Mouse (Mus musculus) embryo, embryonic 11 days (tissue): ENCODE results near the gene Ciao2a.

Experiments used
- DNase-seq: peaks from one replicate; pipeline ENCODE4 v3.0.0-alpha.2; 2015

Ciao2a gene

DNA sequence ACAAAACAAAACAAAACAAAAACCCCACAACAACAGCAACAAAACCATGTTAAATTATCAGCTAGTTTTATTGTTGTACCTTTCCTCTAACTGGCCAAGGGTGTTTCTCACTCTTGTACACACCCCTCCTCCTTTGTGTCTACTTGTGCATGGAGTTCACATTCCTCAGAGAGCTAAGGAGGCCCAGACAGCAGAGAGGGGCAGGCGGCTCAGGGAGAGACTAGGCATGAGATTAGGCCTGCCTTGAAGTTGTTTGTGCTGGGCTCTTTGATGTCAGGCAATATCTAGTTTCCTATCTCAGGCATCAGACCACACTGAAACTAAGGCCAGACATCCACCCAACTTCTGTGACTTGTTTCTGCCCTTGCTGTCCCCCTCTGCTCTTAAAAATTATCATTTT is 41.8 kb downstream of the Ciao2a start:
- peak; percentile 31 for DNase-seq

DNA sequence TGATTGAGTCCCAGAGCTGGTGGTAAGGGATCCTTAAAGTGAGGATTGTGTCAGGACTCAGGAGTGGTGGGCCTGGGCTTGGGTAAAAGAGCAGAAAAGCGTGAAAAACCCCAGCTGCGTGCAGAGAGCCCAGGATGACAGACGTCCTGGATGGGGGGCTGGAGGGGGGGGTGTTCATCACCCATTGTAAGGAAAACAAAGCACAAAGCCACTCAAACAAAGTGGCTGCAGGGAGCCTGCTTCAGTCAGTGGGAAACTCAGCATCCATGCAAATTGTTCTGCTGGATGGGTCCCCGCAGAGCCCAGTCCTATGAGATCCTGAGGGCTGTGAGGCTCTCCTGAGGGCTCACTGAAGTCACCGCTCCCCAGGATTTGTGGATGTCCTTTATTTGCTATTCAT is 44.1 kb downstream of the Ciao2a start:
- DNase-seq: peak; percentile 63

DNA sequence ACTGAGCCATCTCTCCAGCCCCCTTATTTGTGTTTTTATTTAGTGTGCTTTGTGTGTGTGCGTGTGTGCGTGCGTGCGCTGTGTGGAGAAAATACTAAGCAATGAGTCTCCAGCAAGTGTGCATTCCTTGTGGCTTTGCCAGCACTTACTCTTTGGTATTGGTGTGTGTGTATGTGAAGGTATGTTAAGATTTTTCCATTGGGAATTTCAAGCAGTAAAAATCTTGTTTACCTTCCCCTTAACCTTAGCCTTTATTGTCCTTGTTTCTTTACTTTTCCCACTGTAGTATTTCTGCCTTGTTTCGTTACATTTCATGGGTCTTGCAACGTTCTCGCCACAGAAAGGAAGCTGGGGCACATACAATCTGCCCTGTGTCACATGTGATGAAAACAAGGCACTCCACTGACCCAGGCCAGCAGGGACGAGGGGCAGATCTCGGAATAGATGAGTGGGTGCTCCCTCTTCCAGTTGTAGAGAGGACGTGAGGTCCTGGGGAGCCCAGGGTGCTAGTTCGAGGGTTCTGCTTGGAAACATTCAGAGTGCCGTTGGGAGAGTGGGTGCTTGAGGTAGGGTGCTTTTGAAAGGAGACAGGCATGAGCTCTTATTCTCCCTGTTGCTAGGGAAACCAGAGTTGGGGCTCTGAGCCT is 45.0 kb downstream of the Ciao2a start:
- DNase-seq: no peak

DNA sequence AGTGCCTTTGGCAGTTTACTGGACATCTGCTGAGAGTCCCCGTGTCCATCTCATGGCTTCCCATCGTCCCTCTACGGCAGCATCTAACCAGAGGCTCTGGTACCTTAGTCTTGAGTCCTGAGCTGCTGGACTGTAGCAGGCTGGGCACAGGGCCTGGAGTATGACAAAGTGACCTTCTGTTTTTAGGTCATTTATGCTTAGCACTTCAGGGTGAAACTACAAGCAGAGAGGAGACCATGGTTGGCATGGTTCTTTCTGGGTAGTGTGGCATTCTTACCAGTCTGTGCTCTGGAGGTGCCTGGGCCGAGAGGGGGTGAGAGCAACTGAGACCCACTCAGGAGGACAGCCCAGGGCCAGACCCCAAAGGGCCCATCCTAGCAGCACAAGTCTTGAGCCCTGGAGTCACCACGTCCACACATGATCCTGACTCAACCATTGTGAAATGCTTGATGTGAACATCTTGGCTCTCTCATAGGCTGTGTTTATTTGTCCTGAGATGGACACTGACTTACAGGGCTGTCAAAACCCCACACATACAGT is 47.0 kb downstream of the Ciao2a start:
- DNase-seq: no peak

DNA sequence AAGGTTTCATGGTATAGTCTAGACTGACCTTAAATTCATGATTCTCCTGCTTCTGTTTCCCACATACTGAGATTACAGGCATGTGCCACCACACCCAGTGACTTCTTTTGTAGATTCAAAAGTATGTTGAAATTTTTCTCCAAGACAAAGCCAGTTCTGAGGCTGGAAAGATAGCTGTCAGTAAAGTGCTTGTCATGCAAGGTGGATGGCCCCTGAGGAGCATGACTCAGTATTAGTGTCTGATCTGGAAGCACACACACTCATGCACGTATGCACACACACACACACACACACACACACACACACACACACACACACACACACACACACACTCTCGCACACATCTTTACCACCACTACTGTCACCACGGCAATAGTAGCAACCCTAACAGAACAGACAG is 48.6 kb downstream of the Ciao2a start:
- DNase-seq: no peak

DNA sequence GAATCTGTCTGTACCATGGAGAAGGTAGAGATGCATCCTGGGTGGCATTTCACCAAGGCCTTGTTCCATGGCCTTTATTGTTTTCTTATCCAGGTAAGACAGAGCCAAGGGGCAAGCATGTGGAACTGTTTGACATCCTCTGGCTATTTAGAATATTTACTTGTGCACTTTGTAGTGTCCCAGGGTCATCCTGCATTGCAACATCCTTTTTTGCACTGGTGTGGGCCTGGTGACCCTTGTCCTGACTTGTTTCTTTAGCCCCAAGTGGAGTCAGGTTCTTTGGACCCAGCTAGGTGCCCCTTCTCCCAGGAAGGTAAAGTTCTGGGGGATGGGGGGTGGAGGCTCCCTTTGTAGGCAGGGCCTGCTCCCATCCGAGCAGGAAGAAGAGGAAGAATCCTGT is 51.6 kb downstream of the Ciao2a start:
- no peak for DNase-seq

DNA sequence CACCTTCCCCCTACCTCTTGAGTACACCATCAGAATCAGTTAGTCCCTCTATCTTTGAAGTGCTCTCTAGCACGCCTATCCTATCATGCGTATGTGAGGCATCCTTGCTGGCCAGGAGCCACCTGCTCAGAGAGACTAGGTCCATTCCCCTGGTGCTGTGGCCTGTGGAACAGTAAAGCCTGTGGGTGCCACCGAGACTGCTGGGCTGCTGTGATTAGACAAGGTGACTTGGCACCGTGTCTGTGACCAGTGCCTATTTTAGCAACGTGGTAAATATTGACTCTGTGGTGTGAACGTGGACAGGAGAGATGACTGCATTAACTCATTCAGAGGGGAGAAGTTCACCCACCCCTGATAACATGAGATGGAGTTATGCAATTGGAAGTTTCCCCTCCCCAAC is 53.4 kb downstream of the Ciao2a start:
- no peak for DNase-seq

DNA sequence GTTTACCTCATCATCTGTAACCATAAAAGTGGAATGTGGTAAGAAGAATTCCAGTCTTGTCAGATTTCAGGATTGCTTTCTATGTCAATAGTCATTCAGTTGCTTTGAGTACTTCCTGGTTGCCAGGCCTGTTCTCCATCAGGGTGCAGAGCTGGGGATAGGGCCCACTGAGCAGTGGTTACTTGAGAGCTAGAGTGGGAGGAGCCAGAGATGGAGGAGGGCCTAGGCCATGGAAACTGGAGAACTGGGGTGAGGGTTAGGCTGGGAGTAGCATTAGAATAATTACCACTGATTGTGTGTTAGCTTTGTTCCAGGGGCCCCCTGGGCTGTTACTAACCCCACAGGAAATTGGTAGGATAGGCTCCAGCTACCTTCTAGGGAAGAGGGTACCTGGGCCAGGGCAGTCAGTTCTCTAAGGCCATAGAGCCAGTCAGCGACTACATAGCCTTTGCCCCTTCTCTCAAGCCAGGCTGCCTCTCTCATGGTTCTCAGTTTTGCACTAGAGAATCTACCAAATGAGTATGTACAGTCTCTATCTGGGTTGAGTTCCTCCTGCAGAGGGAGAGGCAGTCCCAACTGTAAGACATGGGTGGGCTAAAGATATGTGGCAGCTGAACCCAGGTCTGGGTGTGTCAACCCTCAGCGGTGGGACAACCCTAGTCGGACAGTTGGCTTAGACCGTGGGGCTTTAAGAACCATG is 54.9 kb downstream of the Ciao2a start:
- peak; percentile 42 for DNase-seq

DNA sequence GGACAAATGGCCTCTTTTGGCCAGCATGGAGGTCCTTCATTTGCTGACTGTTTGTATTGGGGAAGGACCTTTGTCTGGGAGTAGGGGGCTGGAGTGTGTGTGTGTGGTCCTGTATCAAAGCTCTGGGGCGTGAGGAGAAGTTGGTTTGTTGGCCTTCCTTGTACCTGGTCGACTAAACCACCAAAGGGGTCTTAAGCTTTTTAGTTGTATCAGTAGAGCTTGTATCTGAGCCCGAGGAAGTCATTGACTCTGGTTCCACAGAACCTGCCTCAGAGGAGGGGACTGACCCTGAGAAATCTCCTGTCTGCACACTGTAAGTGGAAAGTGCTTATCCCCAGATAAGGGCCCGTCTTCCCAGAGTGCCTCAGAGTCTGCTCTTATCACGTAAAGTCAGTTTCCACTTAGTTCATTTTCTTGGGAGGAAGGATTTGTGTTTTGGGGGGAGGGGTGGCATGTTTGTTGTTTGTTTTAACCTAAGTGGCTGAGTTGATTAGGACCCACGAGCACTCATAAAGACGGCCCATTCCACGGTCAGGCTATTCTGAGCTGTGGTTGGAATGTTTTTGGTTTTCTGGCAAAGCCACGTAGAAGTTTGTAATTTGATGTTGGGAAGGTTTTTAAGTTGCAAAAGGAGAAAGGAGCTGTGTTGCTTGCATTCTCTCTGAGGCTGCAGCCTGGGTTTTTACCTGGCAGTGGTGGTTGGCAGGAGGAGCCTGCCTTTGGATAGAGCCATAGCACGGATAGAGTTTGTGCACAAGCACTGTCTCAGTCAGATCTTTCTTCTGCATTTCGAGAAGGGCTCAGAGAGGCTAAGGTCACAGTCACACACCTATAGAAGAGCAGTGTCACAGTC is 55.6 kb downstream of the Ciao2a start:
- DNase-seq: no peak

DNA sequence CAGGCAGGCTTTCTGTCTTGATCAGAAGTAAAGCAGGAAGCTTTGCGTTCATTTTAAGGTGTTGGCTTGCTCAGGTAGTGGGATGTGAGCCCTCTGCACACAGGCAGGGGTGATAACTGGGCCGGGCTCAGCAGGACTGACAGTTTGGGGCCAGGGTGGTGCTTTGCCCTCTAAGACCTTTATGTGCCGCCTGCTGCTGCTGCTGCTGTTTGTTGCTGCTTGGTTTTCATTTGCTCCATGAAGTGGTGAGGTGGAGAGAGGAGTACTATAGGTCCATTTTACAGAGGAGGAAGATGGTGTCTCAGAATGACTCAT is 56.2 kb downstream of the Ciao2a start:
- no peak for DNase-seq

DNA sequence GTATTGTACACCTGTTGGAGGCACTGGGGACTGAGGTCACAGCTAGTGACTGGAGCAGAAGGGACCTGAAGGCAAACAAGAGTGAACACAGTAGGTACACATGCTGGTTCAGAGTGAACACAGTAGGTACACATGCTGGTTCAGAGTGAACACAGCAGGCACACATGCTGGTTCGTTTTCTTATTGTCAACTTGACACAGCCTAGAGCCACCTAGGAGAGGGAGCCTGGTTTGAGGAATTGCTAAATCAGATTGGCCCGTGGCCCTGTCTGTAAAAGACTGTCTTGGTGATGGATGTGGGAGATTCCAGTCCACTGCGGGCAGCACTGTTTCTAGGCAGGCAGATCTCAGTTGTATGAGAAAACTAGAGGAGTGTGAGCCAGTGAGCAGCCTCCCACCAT is 56.6 kb downstream of the Ciao2a start:
- no peak for DNase-seq

DNA sequence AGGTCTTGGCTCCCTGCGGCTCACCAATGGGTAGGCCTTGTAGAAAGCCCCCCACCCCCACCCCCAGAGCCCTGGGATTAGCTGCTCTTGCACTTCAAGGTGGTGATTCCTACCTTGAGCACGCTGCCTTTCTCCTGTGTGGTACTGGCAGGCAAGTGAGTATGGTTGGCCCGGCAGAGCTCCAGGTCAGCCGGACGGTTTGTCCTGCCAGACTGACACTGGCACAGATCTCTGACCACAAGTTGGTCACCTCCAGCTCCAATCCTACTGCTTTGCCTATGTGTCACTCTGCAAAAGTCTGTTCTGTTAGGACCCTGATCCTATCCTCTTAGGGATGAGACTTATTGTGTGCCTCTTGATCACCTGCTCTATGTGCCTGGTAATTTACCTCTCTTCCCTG is 58.2 kb downstream of the Ciao2a start:
- no peak for DNase-seq

DNA sequence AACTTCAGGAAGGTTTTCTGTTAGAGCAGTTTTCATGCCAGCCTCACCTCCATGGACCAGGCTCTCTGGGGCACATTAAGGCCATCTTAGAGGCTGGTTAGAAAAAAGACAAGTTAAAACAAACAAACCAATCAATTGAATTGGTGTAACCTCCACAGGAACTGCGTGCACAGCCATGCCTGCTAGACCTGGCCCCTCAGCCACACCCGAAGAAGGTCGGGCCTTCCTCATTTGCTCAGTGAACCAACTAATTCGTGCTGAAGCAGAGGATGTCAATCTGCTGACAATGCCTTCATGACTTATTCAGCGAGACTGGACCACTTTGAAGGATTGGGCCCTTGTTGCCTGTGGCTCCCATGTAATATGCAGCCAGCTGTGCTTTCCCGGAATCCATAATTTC is 60.0 kb downstream of the Ciao2a start:
- peak; percentile 59 for DNase-seq
